Mouse (Mus musculus): ENCODE data around the gene Snhg11.
A peak's percentile ranks its signal among the peaks of the same experiment; 100 is the strongest.

Snhg11 gene

GRCm38 (mm10) chr2:158375443-158376122 is at the start of gene Snhg11:
Gene Snhg11 (plus strand): TSS chr2:158375638.
- DNase-seq (ENCODE audit: low spot score) = peak; percentile 65

DNA sequence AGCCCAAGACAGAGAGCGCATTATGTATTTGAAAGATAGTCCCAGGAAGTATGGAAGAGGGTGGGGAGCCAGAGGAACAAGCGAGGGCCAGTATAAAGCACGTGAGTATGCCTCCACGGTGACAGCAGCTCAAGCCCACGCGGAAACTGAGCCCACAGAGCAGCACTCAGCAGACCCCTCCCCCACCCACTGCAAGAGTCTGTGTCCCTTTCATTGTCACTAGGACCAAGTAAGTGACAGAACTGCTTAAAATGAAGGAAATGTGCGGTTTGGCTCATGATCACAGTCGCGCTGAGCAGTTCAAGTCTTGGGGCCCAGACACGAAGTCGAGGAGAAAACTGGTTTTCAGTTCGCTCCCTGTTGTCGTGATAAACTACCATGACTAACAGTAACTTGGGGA is 41.1 kb upstream of the Snhg11 start:
- no peak for DNase-seq (ENCODE audit: low spot score)

GRCm38 (mm10) chr2:158337698-158338097 is 37.7 kb upstream of the Snhg11 start:
- no peak for DNase-seq (ENCODE audit: low spot score)

DNA sequence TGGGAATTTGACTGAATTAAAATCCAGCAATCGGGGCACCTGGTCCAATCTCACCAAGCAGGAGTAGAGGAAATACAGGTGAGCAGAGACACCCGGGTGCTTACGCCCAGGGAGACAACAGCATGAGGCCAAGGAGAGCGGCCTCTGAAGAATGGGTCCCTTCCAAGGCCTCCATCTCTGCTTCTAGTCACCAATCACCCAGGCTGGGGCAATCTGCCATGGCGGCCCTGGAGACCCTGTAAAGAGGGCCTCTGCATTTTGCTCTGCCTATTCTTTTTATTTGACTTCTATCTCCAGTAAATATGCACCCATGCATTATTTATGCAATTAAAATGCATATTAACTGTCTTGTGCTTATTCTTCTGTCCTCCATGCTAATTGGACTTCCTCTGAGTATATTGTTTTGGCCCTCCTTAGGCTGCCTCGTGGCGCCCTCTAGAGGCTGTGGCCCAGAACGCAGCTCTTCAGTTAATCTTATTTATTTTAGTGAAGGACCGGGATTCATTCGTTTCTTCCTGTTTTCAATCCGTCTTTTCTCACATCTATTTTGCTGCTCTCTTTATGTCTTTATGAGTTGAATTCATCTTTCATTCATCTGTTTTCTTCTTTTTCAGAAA is 35.4 kb upstream of the Snhg11 start:
- peak; percentile 87 for DNase-seq (ENCODE audit: low spot score)

GRCm38 (mm10) chr2:158341324-158341723 is 34.1 kb upstream of the Snhg11 start:
- DNase-seq (ENCODE audit: low spot score) = no peak

DNA sequence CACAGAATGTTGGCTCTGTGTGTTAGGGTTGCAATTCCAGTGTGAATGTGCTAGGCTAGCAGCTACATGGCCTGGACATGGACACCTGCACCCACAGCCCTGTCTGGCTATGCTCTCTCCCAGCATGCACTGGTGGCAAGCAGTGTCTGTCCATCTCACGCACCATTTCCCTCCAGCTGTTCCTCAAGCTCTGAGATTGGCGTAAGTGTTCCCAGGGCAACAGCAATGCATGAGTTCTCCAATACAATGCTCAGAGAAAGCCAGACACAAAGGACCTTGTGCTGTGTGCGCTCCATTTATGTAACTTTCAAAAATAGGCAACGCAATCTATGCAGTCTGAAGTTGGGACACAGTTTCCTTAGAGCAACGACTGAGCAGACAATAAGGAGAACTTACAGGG is 31.9 kb upstream of the Snhg11 start:
- DNase-seq (ENCODE audit: low spot score) = no peak

GRCm38 (mm10) chr2:158346467-158346866 is 29.0 kb upstream of the Snhg11 start:
- no peak for DNase-seq (ENCODE audit: low spot score)

- DNase-seq (ENCODE audit: low spot score) = peak; percentile 83
Measured at GRCm38 (mm10) chr2:158347868-158348267, 27.6 kb upstream of the Snhg11 start.

DNA sequence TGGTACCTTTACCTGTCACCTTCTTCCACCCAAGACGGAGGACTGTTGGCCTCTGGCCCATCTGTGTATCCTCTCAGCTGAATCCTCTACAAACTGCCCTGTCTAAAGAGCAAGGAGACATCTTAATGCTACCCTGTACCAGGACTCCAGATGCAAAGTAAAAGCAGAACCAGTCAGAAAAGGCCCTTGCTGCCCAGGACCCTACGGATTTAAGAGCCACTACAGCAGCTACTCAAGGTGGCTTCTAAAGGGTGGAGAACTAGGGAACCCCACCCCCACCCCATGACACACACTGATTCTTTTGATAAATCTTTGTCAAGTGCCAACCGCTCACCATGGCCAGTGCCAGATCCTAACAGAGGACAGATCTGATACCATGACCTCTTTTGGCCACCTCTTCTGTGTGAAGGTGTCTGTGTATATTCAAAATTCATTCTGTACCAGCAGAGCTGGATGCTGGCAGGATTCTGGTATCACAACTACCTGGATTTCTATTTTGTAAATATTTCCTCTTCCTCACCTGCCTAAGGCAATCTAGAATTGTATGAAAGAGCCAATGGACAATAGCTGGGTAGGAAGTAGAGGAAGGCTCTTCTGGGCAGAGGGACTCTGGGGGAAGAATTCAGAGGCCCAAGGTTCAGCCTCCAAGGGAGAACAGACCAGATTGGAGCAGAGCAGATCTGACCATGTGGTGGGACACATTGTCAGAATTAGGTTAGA is 22.5 kb upstream of the Snhg11 start:
- no peak for DNase-seq (ENCODE audit: low spot score)

DNA sequence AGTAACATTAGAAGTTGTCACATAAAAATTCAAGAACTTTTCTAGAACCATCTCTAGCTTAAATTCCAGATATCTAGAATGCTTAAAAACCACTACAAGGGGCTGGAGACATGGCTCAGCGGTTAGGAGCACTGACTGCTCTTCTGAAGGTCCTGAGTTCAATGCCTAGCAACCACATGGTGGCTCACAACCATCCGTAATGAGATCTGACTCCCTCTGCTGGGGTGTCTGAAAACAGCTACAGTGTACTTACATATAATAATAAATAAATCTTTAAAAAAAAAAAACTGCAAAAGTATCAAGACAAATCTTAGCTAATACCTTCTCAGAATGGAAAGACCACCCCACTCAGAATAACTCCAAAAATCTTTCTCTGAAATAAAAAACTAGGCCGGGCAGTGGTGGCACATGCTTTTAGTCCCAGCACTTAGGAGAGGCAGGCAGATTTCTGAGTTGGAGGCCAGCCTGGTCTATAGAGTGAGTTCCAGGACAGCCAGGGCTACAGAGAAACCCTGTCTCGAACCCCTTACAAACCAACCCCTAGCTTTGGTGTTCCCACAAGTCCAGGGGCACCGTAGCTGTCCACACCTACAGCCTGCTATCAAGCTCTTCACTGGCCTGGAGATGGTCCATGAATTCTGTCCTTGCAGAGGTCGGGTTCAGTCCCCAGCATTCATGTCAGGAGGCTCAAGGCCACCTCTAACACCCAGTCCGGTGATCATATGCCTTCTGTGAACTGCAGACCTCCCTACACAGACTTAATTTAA is 20.9 kb upstream of the Snhg11 start:
- DNase-seq (ENCODE audit: low spot score) = no peak

- no peak for DNase-seq (ENCODE audit: low spot score)
Measured at GRCm38 (mm10) chr2:158355238-158355637, 20.2 kb upstream of the Snhg11 start.

DNA sequence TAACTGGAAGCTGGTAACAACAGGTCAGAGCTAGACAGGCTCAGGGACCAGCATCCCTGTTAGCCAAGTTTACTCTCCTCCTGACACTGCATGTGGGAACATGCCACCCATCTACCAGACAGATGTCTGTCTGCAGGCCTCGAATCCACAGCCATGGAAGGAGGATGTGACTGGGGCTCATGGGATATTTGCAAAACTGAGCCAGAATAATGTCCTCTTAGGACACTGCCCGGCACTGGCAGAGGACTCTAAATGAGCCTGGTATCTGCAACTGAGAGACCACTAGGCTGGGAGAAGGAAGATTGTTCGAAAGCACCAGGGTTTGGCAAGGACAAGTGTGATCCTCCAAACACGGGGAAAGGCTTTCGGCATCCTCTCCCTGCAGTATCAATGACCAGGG is 19.3 kb upstream of the Snhg11 start:
- DNase-seq (ENCODE audit: low spot score) = no peak

DNA sequence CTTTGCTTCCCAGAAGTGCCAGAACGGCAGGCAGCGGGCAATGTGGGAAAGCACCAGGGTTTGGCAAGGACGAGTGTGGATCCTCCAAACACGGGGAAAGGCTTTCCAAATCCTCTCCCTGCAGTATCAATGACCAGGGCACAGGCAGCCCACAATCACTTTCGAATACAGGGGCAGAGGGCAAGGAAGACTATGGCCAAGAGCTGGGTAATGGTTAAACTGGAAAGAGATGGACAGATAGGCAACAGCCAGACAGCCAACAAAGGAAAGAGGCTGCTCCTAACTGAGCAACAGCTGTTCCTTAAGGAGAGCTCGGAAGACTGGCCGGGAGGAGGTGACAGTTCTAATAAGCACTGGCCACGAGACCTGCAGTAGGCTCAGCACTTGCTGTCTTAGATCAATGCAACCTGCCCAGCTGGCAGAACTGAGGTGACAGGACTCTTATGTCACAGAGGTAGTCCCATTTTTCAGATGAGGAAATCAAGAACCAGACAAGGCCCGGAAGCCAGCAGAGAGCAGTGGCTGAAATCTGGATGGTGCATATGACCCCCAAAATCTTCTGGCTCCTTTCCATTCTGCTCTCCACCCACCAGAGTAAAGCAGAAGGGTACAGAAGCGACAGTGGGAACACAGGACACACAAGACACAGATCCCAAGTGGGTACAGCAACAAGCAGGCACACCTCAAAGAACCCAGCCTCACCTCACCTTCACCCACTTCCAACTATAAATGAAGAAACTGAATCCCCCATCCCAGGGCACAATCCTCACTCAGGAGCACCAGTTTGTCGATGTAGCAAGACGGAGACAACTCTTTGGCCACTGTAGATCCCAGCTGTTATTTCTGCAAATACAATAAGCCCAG is 15.4 kb upstream of the Snhg11 start:
- no peak for DNase-seq (ENCODE audit: low spot score)

- DNase-seq (ENCODE audit: low spot score) = peak; percentile 92
Measured at GRCm38 (mm10) chr2:158360873-158361677, 14.4 kb upstream of the Snhg11 start.

DNA sequence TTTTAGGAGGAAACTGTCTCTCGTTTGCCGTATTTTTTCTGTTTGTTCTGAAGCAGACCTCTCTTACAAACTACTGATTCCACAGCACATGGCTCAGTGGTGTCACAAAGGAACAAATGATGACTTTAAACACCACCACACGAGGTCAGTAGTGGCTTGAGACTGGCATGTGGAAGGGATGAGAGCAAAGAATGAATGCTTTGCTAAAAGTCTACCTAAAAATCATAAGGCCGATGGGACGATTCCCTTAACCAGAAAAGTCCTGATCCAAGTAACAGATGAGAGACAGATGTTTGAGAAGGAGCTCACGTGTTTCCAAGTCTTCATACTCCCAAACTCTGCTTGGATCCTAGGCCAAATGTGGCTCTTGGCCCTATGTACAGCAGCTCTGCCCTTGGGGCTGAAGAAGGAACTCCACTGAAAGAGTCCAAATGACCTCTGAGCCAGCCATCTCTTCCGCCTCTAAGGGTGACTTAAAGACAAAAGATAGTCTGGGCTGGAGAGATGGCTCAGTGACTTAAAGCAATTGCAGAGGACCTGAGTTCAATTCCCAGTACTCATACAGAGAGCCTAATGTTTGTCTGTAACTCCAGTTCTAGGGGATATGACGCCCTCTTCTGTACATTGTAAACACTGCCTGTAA is 13.6 kb upstream of the Snhg11 start:
- DNase-seq (ENCODE audit: low spot score) = no peak

GRCm38 (mm10) chr2:158364175-158364574 is 11.3 kb upstream of the Snhg11 start:
- DNase-seq (ENCODE audit: low spot score) = no peak

DNA sequence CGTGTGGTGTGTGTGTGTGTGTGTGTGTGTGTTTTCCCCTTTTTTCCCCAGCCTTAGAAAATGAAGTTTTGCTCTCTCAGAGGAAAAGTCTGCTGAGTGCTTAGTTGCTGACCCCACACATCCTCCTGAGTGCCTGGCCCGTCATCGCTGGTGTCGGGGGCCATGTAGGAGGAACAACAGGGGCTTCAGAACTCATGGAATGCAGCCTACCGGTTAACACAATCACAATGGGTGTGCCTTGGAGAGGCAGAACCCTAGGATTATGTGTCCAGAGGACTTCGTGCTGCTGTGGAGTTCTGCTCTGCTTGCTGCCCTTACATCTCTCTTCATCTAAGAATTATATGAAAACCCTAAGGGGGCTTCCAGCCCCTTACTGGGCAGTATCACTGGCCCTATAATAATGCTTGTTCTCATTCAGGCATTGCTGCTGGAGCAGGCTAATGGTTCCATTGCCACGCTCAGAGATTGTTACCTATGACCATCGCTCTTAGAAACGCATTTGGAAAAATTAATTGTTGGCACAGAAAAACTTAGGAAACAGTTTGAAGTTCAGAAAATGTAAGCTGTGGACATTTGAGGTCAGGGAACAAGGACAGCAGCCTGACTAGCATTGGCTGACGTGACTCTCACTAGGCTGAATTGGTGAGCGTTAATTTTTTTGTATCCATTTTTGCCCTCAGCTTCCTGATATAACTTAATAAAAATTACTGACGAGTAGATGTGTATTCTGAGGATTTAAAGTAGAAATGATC is 10.2 kb upstream of the Snhg11 start:
- DNase-seq (ENCODE audit: low spot score) = no peak

- DNase-seq (ENCODE audit: low spot score) = no peak
Measured at GRCm38 (mm10) chr2:158367654-158368053, 7.8 kb upstream of the Snhg11 start.

- no peak for DNase-seq (ENCODE audit: low spot score)
Measured at GRCm38 (mm10) chr2:158368313-158368712, 7.1 kb upstream of the Snhg11 start.

All from testis, postnatal 10 days (tissue).